Mouse (Mus musculus): Measurements from ENCODE around the gene Nr4a1. TPM values are rescaled to one million over a fixed set of nuclear protein-coding genes. Genes with fewer than 3 reads are reported as not detected.

The Nr4a1 gene
- polyA plus RNA-seq, 1 experiment from 2014 or later, result 2.6 TPM

DNA sequence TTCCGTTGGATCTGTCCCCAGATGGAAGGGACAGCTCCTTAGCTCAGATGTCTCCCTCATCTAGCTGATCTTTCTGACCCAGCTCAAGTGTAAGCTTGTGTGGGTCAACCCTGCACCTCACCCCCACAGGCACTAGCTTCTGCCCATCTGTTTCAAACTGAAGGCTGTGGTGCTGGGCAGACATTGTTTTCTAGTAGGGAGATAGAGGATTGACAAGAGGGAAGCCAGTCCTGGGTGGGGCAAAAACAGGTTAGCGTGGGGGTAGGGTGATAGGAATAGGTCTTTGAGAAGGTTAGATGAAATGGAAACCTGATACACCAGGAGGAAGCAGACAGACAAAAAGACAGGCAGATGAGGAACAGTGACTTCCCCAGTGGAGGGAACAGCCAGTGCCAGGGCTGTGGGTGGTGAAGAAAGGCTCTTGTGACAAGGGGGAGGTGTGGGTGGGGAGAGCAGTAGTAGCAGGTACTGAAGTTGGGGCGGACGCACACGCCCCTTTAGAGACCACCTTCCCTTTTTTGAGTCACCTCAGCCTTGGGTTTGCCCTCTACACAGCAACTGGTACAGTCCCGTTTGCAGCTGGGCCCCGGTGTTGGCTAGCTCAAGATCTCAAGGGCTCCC is 1.9 kb downstream of the Nr4a1 start:
- H3K4me3 ChIP-seq (ENCODE audit: low read depth, low read length), result no peak overlapping the region
- DNase-seq (ENCODE audit: low spot score) (no peak), ATAC-seq (replicated peaks; ENCODE audit: low FRiP score) (no peak)
- H3K4me2 ChIP-seq (ENCODE audit: low read depth, low read length, severe bottlenecking), result no peak overlapping the region
- H3K27me3 ChIP-seq (ENCODE audit: control insufficient read depth, insufficient read depth, low read length), result no peaks in the 10 kb centered on the region
- H3K9ac ChIP-seq (ENCODE audit: low read length), result no peak overlapping the region
- 92% methylated on average over 7 of the region's 7 CpGs for WGBS
- peaks cover 3% of the 10 kb centered on the region; the same call in 1 of the 2 replicates for H3K4me1 ChIP-seq (replicated peaks; ENCODE audit: control insufficient read depth, insufficient read depth, low read length)
- no peaks in the 10 kb centered on the region for H3K36me3 ChIP-seq (ENCODE audit: control insufficient read depth, insufficient read depth, low read length)
- no peak overlapping the region for H3K27ac ChIP-seq (ENCODE audit: low read depth, low read length)
- H3K9me3 ChIP-seq (ENCODE audit: control insufficient read depth, low read length), result no peaks in the 10 kb centered on the region

- H3K27me3 ChIP-seq (ENCODE audit: control insufficient read depth, insufficient read depth, low read length), result no peaks in the 10 kb centered on the region
- H3K36me3 ChIP-seq (ENCODE audit: control insufficient read depth, insufficient read depth, low read length), result no peaks in the 10 kb centered on the region
- WGBS, result 81% methylated on average over 14 of the region's 14 CpGs
- no peak overlapping the region for H3K27ac ChIP-seq (ENCODE audit: low read depth, low read length)
- peaks cover 3% of the 10 kb centered on the region; the same call in 1 of the 2 replicates for H3K4me1 ChIP-seq (replicated peaks; ENCODE audit: control insufficient read depth, insufficient read depth, low read length)
- no peak overlapping the region for H3K4me3 ChIP-seq (ENCODE audit: low read depth, low read length)
- no peak for DNase-seq (ENCODE audit: low spot score)
- H3K9me3 ChIP-seq (ENCODE audit: control insufficient read depth, low read length), result no peaks in the 10 kb centered on the region
- H3K9ac ChIP-seq (ENCODE audit: low read length), result no peak overlapping the region
- no peak overlapping the region for H3K4me2 ChIP-seq (ENCODE audit: low read depth, low read length, severe bottlenecking)
- ATAC-seq (replicated peaks; ENCODE audit: low FRiP score), result no peak
These were observed 2.6 kb downstream of the Nr4a1 start for GRCm38 (mm10) chr15:101256463-101257206.

DNA sequence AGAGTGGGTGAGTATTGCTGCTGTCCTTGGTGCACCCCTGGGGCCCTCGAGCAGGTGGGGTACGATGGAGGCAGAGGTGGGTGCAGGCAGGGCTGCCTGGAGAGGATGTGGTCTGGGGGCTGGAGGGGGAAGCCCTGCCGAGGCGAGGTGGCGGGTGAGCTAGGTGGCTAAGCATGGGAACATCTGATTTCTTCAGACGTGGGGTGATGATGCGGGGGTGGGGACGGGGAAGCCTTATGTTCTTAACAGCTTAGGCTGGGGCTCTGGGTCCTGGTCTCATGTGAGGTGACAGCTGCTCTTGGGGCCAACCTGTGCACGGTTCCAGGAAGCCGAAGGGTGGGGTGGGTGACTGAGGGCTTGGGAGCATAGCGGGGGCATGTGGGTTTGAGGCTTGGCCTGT is 4.4 kb downstream of the Nr4a1 start:
- no peak overlapping the region for H3K4me3 ChIP-seq (ENCODE audit: low read depth, low read length)
- no peak overlapping the region for H3K27ac ChIP-seq (ENCODE audit: low read depth, low read length)
- no peak overlapping the region for H3K4me2 ChIP-seq (ENCODE audit: low read depth, low read length, severe bottlenecking)
- peaks cover 3% of the 10 kb centered on the region; the same call in 1 of the 2 replicates for H3K4me1 ChIP-seq (replicated peaks; ENCODE audit: control insufficient read depth, insufficient read depth, low read length)
- no peak overlapping the region for H3K9ac ChIP-seq (ENCODE audit: low read length)
- WGBS, result 84% methylated on average over 11 of the region's 11 CpGs
- no peak for ATAC-seq (replicated peaks; ENCODE audit: low FRiP score)
- no peaks in the 10 kb centered on the region for H3K36me3 ChIP-seq (ENCODE audit: control insufficient read depth, insufficient read depth, low read length)
- no peak for DNase-seq (ENCODE audit: low spot score)
- no peaks in the 10 kb centered on the region for H3K9me3 ChIP-seq (ENCODE audit: control insufficient read depth, low read length)
- no peaks in the 10 kb centered on the region for H3K27me3 ChIP-seq (ENCODE audit: control insufficient read depth, insufficient read depth, low read length)

DNA sequence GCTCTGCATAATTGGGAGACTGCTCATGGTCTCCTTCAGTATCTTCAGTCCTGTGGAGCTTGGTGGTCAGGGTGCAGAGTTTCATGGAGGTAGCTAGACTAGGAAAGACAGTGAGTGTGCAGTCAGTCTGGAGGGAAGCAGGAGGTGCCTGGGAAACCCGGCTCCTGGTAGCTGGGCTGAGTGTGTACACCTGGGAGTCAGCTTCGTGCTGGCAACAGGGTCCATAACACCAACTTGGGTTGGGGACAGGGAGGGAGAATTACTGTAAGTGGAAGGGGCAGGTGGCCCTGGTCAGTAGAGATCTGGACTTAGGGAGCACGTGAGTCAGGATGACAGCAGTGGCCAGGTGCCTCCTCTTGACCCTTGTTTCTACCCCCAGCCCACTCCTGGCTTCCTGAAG is 5.9 kb downstream of the Nr4a1 start:
- Histone ChIP-seq H3K4me3 (ENCODE audit: low read depth, low read length) (no peak overlapping the region), H3K36me3 (ENCODE audit: control insufficient read depth, insufficient read depth, low read length) (no peaks in the 10 kb centered on the region), H3K27ac (ENCODE audit: low read depth, low read length) (no peak overlapping the region), H3K9ac (ENCODE audit: low read length) (no peak overlapping the region), H3K4me1 (replicated peaks; ENCODE audit: control insufficient read depth, insufficient read depth, low read length) (no peaks in the 10 kb centered on the region), H3K9me3 (ENCODE audit: control insufficient read depth, low read length) (no peaks in the 10 kb centered on the region), H3K4me2 (ENCODE audit: low read depth, low read length, severe bottlenecking) (no peak overlapping the region), H3K27me3 (ENCODE audit: control insufficient read depth, insufficient read depth, low read length) (no peaks in the 10 kb centered on the region)
- ATAC-seq (replicated peaks; ENCODE audit: low FRiP score) (no peak), DNase-seq (ENCODE audit: low spot score) (no peak)
- WGBS, result 84% methylated on average over 3 of the region's 3 CpGs

DNA sequence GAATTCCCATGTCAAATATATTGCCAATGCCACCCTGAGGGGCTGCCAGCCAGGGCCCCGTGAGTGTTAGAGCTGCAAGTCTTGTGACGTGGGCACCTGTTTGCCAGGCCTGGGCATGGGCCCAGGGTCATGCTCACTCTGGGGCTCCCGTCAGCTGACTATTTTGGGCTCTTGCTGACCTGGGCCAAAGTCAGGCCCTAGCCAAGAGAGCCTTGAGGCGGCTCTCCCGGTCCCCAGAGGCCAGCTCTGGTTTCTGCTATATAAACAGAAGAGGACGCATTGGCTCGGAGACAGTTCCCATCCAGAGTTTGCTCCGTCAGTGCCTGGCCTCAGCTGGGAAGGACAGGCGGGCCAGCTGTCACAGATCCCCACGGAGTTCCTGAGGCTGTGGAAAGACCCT is 6.3 kb downstream of the Nr4a1 start:
- 75% methylated on average over 10 of the region's 10 CpGs for WGBS
- H3K27ac ChIP-seq (ENCODE audit: low read depth, low read length), result no peak overlapping the region

GRCm38 (mm10) chr15:101260874-101261622 is 7.0 kb downstream of the Nr4a1 start:
- Histone ChIP-seq H3K27ac (ENCODE audit: low read depth, low read length) (no peak overlapping the region), H3K27me3 (ENCODE audit: control insufficient read depth, insufficient read depth, low read length) (no peaks in the 10 kb centered on the region), H3K4me2 (ENCODE audit: low read depth, low read length, severe bottlenecking) (no peak overlapping the region), H3K4me1 (replicated peaks; ENCODE audit: control insufficient read depth, insufficient read depth, low read length) (peaks cover 2% of the 10 kb centered on the region; the same call in 1 of the 2 replicates), H3K9ac (ENCODE audit: low read length) (no peak overlapping the region), H3K4me3 (ENCODE audit: low read depth, low read length) (no peak overlapping the region), H3K9me3 (ENCODE audit: control insufficient read depth, low read length) (no peaks in the 10 kb centered on the region), H3K36me3 (ENCODE audit: control insufficient read depth, insufficient read depth, low read length) (no peaks in the 10 kb centered on the region)
- DNase-seq (ENCODE audit: low spot score) (no peak), ATAC-seq (replicated peaks; ENCODE audit: low FRiP score) (no peak)
- WGBS, result 61% methylated on average over 13 of the region's 13 CpGs

More for the DNA sequence above, 6.3 kb downstream of the Nr4a1 start:
- Histone ChIP-seq H3K4me2 (ENCODE audit: low read depth, low read length, severe bottlenecking) (no peak overlapping the region), H3K36me3 (ENCODE audit: control insufficient read depth, insufficient read depth, low read length) (no peaks in the 10 kb centered on the region), H3K4me3 (ENCODE audit: low read depth, low read length) (no peak overlapping the region), H3K9me3 (ENCODE audit: control insufficient read depth, low read length) (no peaks in the 10 kb centered on the region), H3K27me3 (ENCODE audit: control insufficient read depth, insufficient read depth, low read length) (no peaks in the 10 kb centered on the region), H3K4me1 (replicated peaks; ENCODE audit: control insufficient read depth, insufficient read depth, low read length) (no peaks in the 10 kb centered on the region), H3K9ac (ENCODE audit: low read length) (no peak overlapping the region)
- no peak for DNase-seq (ENCODE audit: low spot score)
- ATAC-seq (replicated peaks; ENCODE audit: low FRiP score), result no peak

GRCm38 (mm10) chr15:101262502-101262901 is 8.4 kb downstream of the Nr4a1 start:
- Histone ChIP-seq H3K36me3 (ENCODE audit: control insufficient read depth, insufficient read depth, low read length) (no peaks in the 10 kb centered on the region), H3K4me1 (replicated peaks; ENCODE audit: control insufficient read depth, insufficient read depth, low read length) (peaks cover 6% of the 10 kb centered on the region; the same call in 1 of the 2 replicates), H3K4me3 (ENCODE audit: low read depth, low read length) (no peak overlapping the region), H3K9ac (ENCODE audit: low read length) (no peak overlapping the region), H3K27me3 (ENCODE audit: control insufficient read depth, insufficient read depth, low read length) (peaks cover 14% of the 10 kb centered on the region), H3K9me3 (ENCODE audit: control insufficient read depth, low read length) (no peaks in the 10 kb centered on the region; the same call in 1 of the 2 replicates), H3K4me2 (ENCODE audit: low read depth, low read length, severe bottlenecking) (no peak overlapping the region), H3K27ac (ENCODE audit: low read depth, low read length) (no peak overlapping the region)
- WGBS, result 73% methylated on average over 5 of the region's 5 CpGs
- no peak for DNase-seq (ENCODE audit: low spot score)
- no peak for ATAC-seq (replicated peaks; ENCODE audit: low FRiP score)

GRCm38 (mm10) chr15:101266132-101266963 is 12.3 kb downstream of the Nr4a1 start:
- H3K27ac ChIP-seq (ENCODE audit: low read depth, low read length), result no peak overlapping the region
- DNase-seq (ENCODE audit: low spot score), result peak; percentile 91
- WGBS, result under 1% methylated on average over 55 of the region's 57 CpGs
- H3K9ac ChIP-seq (ENCODE audit: low read length), result peak overlapping the region; percentile 45; the same call in 1 of the 2 replicates
- H3K4me3 ChIP-seq (ENCODE audit: low read depth, low read length), result peak overlapping the region; percentile 45
- peak overlapping the region; percentile 62 for H3K4me2 ChIP-seq (ENCODE audit: low read depth, low read length, severe bottlenecking)
- H3K27me3 ChIP-seq (ENCODE audit: control insufficient read depth, insufficient read depth, low read length), result peaks cover 22% of the 10 kb centered on the region
- peaks cover 6% of the 10 kb centered on the region; the same call in 1 of the 2 replicates for H3K4me1 ChIP-seq (replicated peaks; ENCODE audit: control insufficient read depth, insufficient read depth, low read length)
- no peaks in the 10 kb centered on the region; the same call in 1 of the 2 replicates for H3K9me3 ChIP-seq (ENCODE audit: control insufficient read depth, low read length)
- H3K36me3 ChIP-seq (ENCODE audit: control insufficient read depth, insufficient read depth, low read length), result no peaks in the 10 kb centered on the region; the same call in 1 of the 2 replicates
- ATAC-seq (replicated peaks; ENCODE audit: low FRiP score), result peak; percentile 75

Measured in forebrain, embryonic 11.5 days (tissue).